Mouse (Mus musculus): Measurements from ENCODE around the gene Sh3d19.
"Not testable (repeated sequence)": the region's sequence is repeated elsewhere in the genome, so short reads cannot be mapped to it uniquely, and the experiment has no call there.

The Sh3d19 gene

GRCm38 (mm10) chr3:85980036-85980435, 9.1 kb downstream of the Sh3d19 start:
- DNase-seq (ENCODE audit: low read depth, low spot score): no peak

- DNase-seq (ENCODE audit: low read depth, low spot score): not testable (repeated sequence)
These were observed 10.9 kb downstream of the Sh3d19 start for GRCm38 (mm10) chr3:85981761-85982160.

- no peak for DNase-seq (ENCODE audit: low read depth, low spot score)
These were observed 13.6 kb downstream of the Sh3d19 start for GRCm38 (mm10) chr3:85984537-85984936.

- no peak for DNase-seq (ENCODE audit: low read depth, low spot score)
These were observed 16.3 kb downstream of the Sh3d19 start for GRCm38 (mm10) chr3:85987225-85987624.

GRCm38 (mm10) chr3:85991140-85991801, 20.4 kb downstream of the Sh3d19 start:
- DNase-seq (ENCODE audit: low read depth, low spot score): no peak

- no peak for DNase-seq (ENCODE audit: low read depth, low spot score)
These were observed 20.9 kb downstream of the Sh3d19 start for GRCm38 (mm10) chr3:85991802-85992156.

GRCm38 (mm10) chr3:85993744-85994143, 22.8 kb downstream of the Sh3d19 start:
- DNase-seq (ENCODE audit: low read depth, low spot score): no peak

GRCm38 (mm10) chr3:85994645-85995044, 23.7 kb downstream of the Sh3d19 start:
- DNase-seq (ENCODE audit: low read depth, low spot score): no peak

GRCm38 (mm10) chr3:86001271-86001670, 30.4 kb downstream of the Sh3d19 start:
- no peak for DNase-seq (ENCODE audit: low read depth, low spot score)

GRCm38 (mm10) chr3:86002423-86002822, 31.5 kb downstream of the Sh3d19 start, which contains the start of gene Prss48:
Gene Prss48 (minus strand): TSS chr3:86002491.
- peak; percentile 91 for DNase-seq (ENCODE audit: low read depth, low spot score)

- no peak for DNase-seq (ENCODE audit: low read depth, low spot score)
These were observed 32.0 kb downstream of the Sh3d19 start for GRCm38 (mm10) chr3:86002940-86003339.

GRCm38 (mm10) chr3:86004751-86005150, 33.8 kb downstream of the Sh3d19 start:
- no peak for DNase-seq (ENCODE audit: low read depth, low spot score)

GRCm38 (mm10) chr3:86010618-86011017, 39.7 kb downstream of the Sh3d19 start:
- no peak for DNase-seq (ENCODE audit: low read depth, low spot score)

GRCm38 (mm10) chr3:86011373-86011772, 40.5 kb downstream of the Sh3d19 start:
- no peak for DNase-seq (ENCODE audit: low read depth, low spot score)

GRCm38 (mm10) chr3:86011833-86012232, 40.9 kb downstream of the Sh3d19 start:
- DNase-seq (ENCODE audit: low read depth, low spot score): no peak

GRCm38 (mm10) chr3:86013837-86014236, 42.9 kb downstream of the Sh3d19 start:
- DNase-seq (ENCODE audit: low read depth, low spot score): no peak

GRCm38 (mm10) chr3:86016965-86017364, 46.1 kb downstream of the Sh3d19 start:
- no peak for DNase-seq (ENCODE audit: low read depth, low spot score)

GRCm38 (mm10) chr3:86017484-86017883, 46.6 kb downstream of the Sh3d19 start:
- no peak for DNase-seq (ENCODE audit: low read depth, low spot score)

GRCm38 (mm10) chr3:86020921-86021650, 50.2 kb downstream of the Sh3d19 start:
- DNase-seq (ENCODE audit: low read depth, low spot score): no peak

- DNase-seq (ENCODE audit: low read depth, low spot score): no peak
These were observed 50.7 kb downstream of the Sh3d19 start for GRCm38 (mm10) chr3:86021651-86022050.

GRCm38 (mm10) chr3:86024065-86024795, 53.3 kb downstream of the Sh3d19 start:
- DNase-seq (ENCODE audit: low read depth, low spot score): no peak

- no peak for DNase-seq (ENCODE audit: low read depth, low spot score)
These were observed 54.6 kb downstream of the Sh3d19 start for GRCm38 (mm10) chr3:86025341-86026137.
